Mouse (Mus musculus): ENCODE results near the gene Sstr3. TPM values are rescaled to one million over a fixed set of nuclear protein-coding genes. Genes with fewer than 3 reads are reported as not detected.

Sstr3 gene
- total and polyA plus RNA-seq, 2 experiments from 2014 or later = 1.0 to 4.0 TPM

DNA sequence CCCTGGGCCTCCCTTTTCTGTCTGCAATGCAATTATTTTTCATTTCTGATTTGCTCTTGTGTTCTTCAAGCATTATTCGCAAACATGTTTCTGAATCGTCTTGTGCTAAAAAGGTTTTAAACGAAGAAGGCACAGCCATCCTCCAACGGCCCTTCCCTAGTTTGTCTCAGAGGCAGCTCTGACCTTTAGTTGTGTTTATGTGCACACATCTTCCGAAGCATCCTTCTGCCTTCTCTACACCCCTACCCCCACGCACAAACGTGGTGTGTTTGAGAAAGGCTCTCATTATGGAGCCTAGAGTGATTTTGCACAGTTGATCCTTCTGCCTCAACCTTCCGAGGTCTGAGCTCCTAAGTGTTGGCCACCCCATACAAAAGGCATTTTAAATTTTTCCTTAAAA lies 4.2 kb upstream of the Sstr3 start:
- Histone ChIP-seq H3K9ac (replicated peaks; ENCODE audit: low read length) (no peak overlapping the region), H3K4me1 (ENCODE audit: insufficient read depth, low read length) (peaks cover 15% of the 10 kb centered on the region), H3K36me3 (ENCODE audit: insufficient read depth, low read length) (no peaks in the 10 kb centered on the region), H3K9me3 (ENCODE audit: low read length) (peaks cover 6% of the 10 kb centered on the region; the same call in 1 of the 2 replicates), H3K4me3 (ENCODE audit: low read length) (no peak overlapping the region), H3K27me3 (ENCODE audit: insufficient read depth, low read length) (no peaks in the 10 kb centered on the region), H3K27ac (no peak overlapping the region), H3K4me2 (ENCODE audit: low read depth, low read length) (no peak overlapping the region)
- DNase-seq (ENCODE audit: low spot score) = no peak
- 69% methylated on average over 8 of the region's 8 CpGs for WGBS
- no peak for TF ChIP-seq CTCF (IDR thresholded peaks at IDR 0.05; ENCODE audit: low read depth)
- no peak for ATAC-seq

- DNase-seq (ENCODE audit: low spot score) = no peak
These were observed 3.8 kb upstream of the Sstr3 start for GRCm38 (mm10) chr15:78548336-78548665.

GRCm38 (mm10) chr15:78547415-78548335 lies 3.2 kb upstream of the Sstr3 start:
- H3K4me1 ChIP-seq (ENCODE audit: insufficient read depth, low read length) = peaks cover 15% of the 10 kb centered on the region

More at GRCm38 (mm10) chr15:78548336-78548665, 3.8 kb upstream of the Sstr3 start:
- Histone ChIP-seq H3K4me1 (ENCODE audit: insufficient read depth, low read length) (peaks cover 15% of the 10 kb centered on the region), H3K9ac (replicated peaks; ENCODE audit: low read length) (no peak overlapping the region), H3K27ac (no peak overlapping the region; the same call in 1 of the 2 replicates), H3K4me2 (ENCODE audit: low read depth, low read length) (no peak overlapping the region), H3K9me3 (ENCODE audit: low read length) (peaks cover 6% of the 10 kb centered on the region; the same call in 1 of the 2 replicates), H3K27me3 (ENCODE audit: insufficient read depth, low read length) (no peaks in the 10 kb centered on the region), H3K4me3 (ENCODE audit: low read length) (no peak overlapping the region), H3K36me3 (ENCODE audit: insufficient read depth, low read length) (no peaks in the 10 kb centered on the region)
- no peak for TF ChIP-seq CTCF (IDR thresholded peaks at IDR 0.05; ENCODE audit: low read depth)
- WGBS = 32% methylated on average over 3 of the region's 3 CpGs
- ATAC-seq = no peak

GRCm38 (mm10) chr15:78546060-78546459 lies 1.6 kb upstream of the Sstr3 start:
- Histone ChIP-seq H3K27ac (no peak overlapping the region), H3K4me1 (ENCODE audit: insufficient read depth, low read length) (peaks cover 15% of the 10 kb centered on the region), H3K9ac (replicated peaks; ENCODE audit: low read length) (no peak overlapping the region), H3K36me3 (ENCODE audit: insufficient read depth, low read length) (no peaks in the 10 kb centered on the region), H3K4me3 (ENCODE audit: low read length) (no peak overlapping the region), H3K9me3 (ENCODE audit: low read length) (0 out of 2 replicates have a peak, but pooled peaks cover under 1% of the 10 kb centered on the region), H3K27me3 (ENCODE audit: insufficient read depth, low read length) (no peaks in the 10 kb centered on the region), H3K4me2 (ENCODE audit: low read depth, low read length) (no peak overlapping the region)
- no peak for ATAC-seq
- WGBS = 87% methylated on average over 4 of the region's 4 CpGs
- no peak for TF ChIP-seq CTCF (IDR thresholded peaks at IDR 0.05; ENCODE audit: low read depth)
- DNase-seq (ENCODE audit: low spot score) = no peak

More at GRCm38 (mm10) chr15:78547415-78548335, 3.2 kb upstream of the Sstr3 start:
- 39% methylated on average over 5 of the region's 5 CpGs for WGBS
- Histone ChIP-seq H3K27ac (no peak overlapping the region; the same call in 1 of the 2 replicates), H3K9ac (replicated peaks; ENCODE audit: low read length) (no peak overlapping the region), H3K27me3 (ENCODE audit: insufficient read depth, low read length) (no peaks in the 10 kb centered on the region), H3K9me3 (ENCODE audit: low read length) (peaks cover 6% of the 10 kb centered on the region; the same call in 1 of the 2 replicates), H3K4me3 (ENCODE audit: low read length) (no peak overlapping the region), H3K36me3 (ENCODE audit: insufficient read depth, low read length) (no peaks in the 10 kb centered on the region), H3K4me2 (ENCODE audit: low read depth, low read length) (no peak overlapping the region)
- peak; percentile 56 for TF ChIP-seq CTCF (IDR thresholded peaks at IDR 0.05; ENCODE audit: low read depth)
- peak; percentile 40 for DNase-seq (ENCODE audit: low spot score)
- no peak for ATAC-seq

DNA sequence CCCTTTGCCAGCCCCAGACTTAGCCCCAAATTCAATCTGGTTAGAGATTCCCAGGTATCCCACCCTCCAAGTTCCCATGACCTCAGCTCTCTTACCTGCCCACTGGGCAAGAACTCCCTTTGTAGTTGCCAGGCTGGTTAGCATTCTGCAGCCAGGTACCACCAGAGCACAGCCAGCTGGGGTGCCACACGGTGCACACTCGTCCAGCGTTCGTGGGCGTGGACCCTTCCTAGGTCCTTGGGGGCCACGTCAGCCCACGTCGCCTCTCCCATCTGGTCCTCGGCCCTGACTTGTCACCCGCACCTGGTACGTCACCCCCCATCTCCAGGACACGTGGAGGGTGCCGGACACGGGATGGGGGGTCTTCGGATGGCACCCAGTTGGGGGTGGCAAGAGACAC lies 444 bp downstream of the Sstr3 start:
- Histone ChIP-seq H3K9ac (replicated peaks; ENCODE audit: low read length) (0 out of 2 replicates have a peak overlapping the region, but pooled peaks have one; percentile 41), H3K27ac (0 out of 2 replicates have a peak overlapping the region, but pooled peaks have one; percentile 15), H3K36me3 (ENCODE audit: insufficient read depth, low read length) (no peaks in the 10 kb centered on the region), H3K9me3 (ENCODE audit: low read length) (no peaks in the 10 kb centered on the region), H3K4me1 (ENCODE audit: insufficient read depth, low read length) (peaks cover 15% of the 10 kb centered on the region), H3K27me3 (ENCODE audit: insufficient read depth, low read length) (no peaks in the 10 kb centered on the region), H3K4me2 (ENCODE audit: low read depth, low read length) (peak overlapping the region; percentile 50), H3K4me3 (ENCODE audit: low read length) (no peak overlapping the region)
- WGBS = 71% methylated on average over 15 of the region's 15 CpGs
- no peak for TF ChIP-seq CTCF (IDR thresholded peaks at IDR 0.05; ENCODE audit: low read depth)
- ATAC-seq = no peak
- DNase-seq (ENCODE audit: low spot score) = no peak

DNA sequence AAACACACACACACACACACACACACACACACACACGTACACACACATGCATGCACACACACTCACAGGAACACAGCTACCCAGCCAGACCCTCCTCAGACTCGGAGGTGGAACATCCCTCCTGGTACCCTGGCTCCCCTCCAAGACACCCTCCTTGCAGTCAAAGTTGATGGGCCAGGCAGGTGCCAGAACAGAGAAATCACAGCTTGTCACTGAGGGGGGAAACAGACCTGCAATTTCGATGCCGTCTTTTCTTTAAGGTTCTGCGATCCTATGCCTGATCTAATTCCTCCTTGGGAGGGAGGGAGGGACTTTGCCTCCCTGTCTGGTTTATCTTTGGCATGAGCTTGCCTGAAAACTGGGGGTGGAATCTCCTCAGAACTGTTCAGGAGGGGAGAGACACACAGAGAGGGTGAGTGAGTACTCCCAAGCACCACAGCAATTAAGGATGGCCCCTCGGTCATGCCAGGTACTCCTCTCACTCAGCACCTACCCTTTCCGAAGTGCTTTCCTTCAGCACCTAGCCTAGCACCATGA lies 1.6 kb downstream of the Sstr3 start:
- DNase-seq (ENCODE audit: low spot score) (no peak), ATAC-seq (no peak)
- Histone ChIP-seq H3K27me3 (ENCODE audit: insufficient read depth, low read length) (no peaks in the 10 kb centered on the region), H3K27ac (no peak overlapping the region), H3K9ac (replicated peaks; ENCODE audit: low read length) (no peak overlapping the region), H3K4me3 (ENCODE audit: low read length) (no peak overlapping the region), H3K4me1 (ENCODE audit: insufficient read depth, low read length) (peaks cover 11% of the 10 kb centered on the region), H3K4me2 (ENCODE audit: low read depth, low read length) (no peak overlapping the region), H3K9me3 (ENCODE audit: low read length) (no peaks in the 10 kb centered on the region), H3K36me3 (ENCODE audit: insufficient read depth, low read length) (no peaks in the 10 kb centered on the region)
- TF ChIP-seq CTCF (IDR thresholded peaks at IDR 0.05; ENCODE audit: low read depth) = no peak
- WGBS = 49% methylated on average over 7 of the region's 7 CpGs

Data from hindbrain, postnatal 0 days (tissue).